Mouse (Mus musculus): ENCODE data around the gene Eid2.

GRCm38 (mm10) chr7:28318036-28318435, 50.4 kb downstream of the Eid2 start:
- no peak for TF ChIP-seq CTCF (IDR thresholded peaks at IDR 0.05; ENCODE audit: low read depth)
- TF ChIP-seq EP300 (optimal IDR thresholded peaks at IDR 0.05): no peak
